Mouse (Mus musculus): Measurements from ENCODE around the gene Mgea5.

Mgea5 gene

DNA sequence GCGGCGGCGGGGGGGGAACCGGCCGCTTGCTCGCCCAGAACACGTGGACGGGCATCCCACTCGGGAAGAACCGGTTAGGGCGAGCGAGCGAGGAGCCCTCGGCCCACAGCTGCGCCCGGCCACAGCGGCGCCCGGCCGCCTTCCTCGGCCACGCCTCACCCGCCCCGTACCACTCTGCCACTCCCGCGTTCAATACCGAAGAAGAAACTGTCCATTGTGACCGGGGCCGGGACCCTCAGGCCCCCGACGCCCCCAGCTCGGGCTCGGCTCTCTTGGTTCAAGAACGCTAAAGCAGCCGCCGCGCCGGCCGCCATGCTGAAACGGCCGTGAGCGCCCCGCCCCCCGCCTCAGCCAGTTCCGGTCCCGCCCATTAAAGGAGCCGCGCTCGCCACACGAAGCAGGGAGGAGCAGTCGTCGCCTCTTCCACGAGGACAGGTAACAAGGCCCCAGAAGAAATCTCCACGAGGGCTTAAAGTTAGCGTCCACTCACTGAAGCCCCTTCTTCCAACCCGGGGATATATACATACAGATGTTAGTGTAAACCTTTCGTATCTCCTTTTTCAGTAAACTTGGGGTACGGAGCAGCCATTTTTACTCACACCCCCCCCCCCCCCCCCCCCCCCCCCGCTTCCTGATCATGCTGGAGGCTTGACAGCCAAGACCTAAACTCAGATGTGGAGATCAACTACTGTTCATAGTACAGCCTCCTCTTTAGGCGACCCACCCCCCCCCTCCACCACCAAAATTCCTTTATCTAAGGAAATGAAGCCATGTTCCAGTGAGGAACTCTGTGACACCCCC, 34.2 kb downstream of the Mgea5 start, which contains the start of gene Npm3:
Npm3 (minus strand) TSS at position 349 of the 801 bp plus-strand sequence.
- peak; percentile 36; the same call in 1 of the 2 replicates for ATAC-seq (ENCODE audit: insufficient number of reproducible peaks, low FRiP score, low TSS enrichment)

DNA sequence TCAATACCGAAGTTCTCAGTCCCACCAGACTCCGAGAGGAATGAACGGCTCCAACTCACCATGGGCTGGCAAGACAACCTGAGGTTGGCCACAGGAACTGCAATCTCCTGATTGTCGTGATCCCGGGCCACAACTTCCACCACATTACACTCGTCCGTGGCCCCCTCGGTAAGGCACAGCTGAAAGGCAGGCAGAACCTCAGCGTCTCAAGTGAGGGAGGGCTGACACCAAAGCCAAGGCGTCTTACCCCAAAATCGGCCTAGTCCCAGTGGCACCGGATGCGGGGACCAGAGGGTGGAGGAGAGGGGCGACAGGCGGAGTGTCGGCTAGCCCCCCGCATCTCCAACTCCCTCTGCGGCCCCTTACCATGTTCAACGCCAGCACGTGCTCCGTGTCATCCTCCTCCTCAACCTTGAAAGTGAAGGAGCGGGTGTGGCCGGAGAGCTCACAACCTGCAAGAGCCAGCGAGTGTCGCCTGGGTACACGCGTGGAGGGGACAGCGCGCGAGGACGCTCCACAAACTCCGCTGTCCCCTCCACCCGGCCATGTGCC, 34.9 kb downstream of the Mgea5 start:
- ATAC-seq (ENCODE audit: insufficient number of reproducible peaks, low FRiP score, low TSS enrichment): no peak

GRCm38 (mm10) chr19:45748206-45748605, 35.4 kb downstream of the Mgea5 start:
- no peak for ATAC-seq (ENCODE audit: insufficient number of reproducible peaks, low FRiP score, low TSS enrichment)

DNA sequence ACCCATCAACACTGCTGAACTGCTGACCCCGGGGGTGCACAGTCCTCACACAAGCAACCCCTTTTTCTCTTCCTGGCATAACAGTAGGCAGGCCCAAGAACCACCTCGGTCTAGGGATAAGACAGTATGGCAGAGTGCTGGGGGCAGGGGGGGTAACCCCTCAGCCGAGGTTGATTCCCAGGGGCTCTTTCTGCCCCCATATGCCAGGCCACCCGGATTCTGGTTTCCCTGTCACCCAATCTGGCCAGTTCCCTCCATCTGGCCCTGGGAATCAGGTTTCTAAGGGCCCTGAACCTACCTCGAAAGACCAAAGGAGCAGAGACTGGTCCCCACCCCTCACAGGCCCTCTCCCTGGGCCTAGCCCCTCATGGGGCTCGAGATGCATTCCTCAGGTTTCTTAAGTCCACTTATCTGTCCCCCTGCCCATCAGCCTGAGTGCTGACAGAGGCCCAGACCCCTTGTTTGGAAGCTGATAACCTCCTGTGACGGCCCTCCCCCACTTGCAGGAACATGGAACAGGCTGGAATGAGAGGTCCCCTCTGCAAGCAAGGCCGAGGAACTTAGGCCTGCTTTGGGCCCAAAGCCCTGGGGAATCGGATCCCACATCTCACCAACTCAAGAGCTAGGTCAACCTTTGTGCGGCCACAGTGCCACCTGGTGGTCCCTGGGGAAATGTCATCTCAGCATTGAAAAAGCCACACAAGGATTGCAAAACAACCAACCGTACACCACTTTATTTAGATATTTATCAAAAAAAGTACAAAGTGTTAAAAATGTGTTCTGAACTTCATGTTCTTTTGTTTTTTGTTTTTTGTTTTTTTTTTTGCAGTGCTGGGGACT, 36.4 kb downstream of the Mgea5 start:
- ATAC-seq (ENCODE audit: insufficient number of reproducible peaks, low FRiP score, low TSS enrichment): no peak

DNA sequence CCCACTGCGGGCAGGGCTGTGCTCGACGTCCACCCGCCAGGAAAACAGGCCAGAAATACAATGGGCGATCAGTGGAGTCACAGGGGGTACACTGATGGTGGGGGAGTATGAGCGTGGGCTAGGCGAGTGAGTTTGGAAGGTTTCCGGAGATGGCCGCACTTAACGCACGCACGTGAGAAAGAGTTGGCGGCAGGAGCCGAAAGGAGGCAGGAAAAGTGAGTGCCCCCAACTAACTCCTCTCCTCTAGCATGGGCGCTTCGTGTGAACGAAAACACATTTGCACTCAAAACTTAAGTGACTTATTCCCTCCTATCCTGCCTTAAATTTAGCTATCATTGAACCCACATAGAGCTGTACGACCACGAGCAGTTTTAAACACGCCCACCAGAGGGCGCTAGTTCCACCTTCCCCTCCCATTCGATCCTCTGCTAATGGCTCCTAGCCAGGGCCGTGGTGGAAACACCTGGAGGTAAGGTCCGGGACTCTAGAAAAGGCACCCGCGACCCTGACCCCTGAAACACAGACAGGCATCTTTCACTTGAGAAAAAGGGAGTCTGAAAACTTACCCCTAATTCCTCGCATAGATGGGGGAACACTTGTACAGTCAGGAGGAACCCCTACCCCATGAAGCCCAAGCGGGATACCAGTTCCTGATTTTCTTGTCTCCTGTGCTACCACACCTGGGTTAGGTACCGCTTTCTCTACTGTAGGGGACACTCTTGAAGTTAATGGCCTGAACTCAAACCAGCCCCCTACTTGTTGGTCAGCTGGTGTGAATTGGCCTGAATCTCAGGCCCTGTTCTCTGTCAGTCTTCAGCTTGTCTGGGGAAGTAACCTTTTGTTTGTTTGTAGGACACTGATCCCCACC, 37.2 kb downstream of the Mgea5 start:
- no peak for ATAC-seq (ENCODE audit: insufficient number of reproducible peaks, low FRiP score, low TSS enrichment)

DNA sequence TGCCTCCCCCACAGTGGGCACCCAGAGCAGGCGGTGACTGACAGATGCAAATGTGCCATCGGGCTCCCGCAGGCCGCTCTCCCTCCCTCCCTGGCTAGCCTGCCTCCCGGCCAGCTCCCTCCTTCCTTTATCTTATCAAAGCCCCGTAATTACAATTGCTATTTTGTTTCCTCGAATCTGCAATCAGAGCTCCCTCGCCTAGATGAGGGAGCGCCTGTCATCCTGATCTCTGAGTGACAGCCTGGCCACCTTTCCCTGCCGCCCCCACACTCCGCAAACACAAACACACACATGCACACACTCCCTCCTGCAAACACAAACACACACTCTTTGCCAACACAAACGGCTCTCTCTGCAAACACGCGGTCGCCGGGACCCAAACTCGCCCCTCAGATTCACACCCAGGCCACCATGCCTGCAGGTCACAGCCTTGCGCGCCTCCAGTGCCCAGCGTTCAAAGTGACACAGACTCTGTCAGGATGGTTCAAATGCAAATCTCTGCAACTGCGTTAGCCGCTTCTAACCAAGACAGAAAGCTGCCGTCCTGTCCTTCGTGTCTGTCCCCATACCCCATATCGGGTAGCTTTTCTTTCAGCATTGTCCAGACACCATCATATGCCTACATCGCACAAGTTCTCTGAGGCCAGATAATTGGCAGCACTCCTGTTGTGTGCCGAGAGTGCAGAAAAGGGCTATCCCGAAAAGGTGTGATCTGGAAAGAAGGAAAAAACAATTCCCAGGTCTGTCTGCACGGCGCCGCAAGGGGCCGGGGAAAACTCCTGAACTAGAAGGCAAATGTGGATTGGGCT, 38.1 kb downstream of the Mgea5 start:
- no peak for ATAC-seq (ENCODE audit: insufficient number of reproducible peaks, low FRiP score, low TSS enrichment)

GRCm38 (mm10) chr19:45743619-45744018, 40.0 kb downstream of the Mgea5 start:
- ATAC-seq (ENCODE audit: insufficient number of reproducible peaks, low FRiP score, low TSS enrichment): no peak

GRCm38 (mm10) chr19:45742984-45743575, 40.6 kb downstream of the Mgea5 start:
- ATAC-seq (ENCODE audit: insufficient number of reproducible peaks, low FRiP score, low TSS enrichment): no peak

- ATAC-seq (ENCODE audit: insufficient number of reproducible peaks, low FRiP score, low TSS enrichment): no peak
These were observed 41.2 kb downstream of the Mgea5 start, which contains the start of gene Fgf8 for GRCm38 (mm10) chr19:45742218-45742983. Gene Fgf8, minus strand, starts transcription at chr19:45742915.

GRCm38 (mm10) chr19:45741431-45742217, 42.0 kb downstream of the Mgea5 start:
- no peak for ATAC-seq (ENCODE audit: insufficient number of reproducible peaks, low FRiP score, low TSS enrichment)

DNA sequence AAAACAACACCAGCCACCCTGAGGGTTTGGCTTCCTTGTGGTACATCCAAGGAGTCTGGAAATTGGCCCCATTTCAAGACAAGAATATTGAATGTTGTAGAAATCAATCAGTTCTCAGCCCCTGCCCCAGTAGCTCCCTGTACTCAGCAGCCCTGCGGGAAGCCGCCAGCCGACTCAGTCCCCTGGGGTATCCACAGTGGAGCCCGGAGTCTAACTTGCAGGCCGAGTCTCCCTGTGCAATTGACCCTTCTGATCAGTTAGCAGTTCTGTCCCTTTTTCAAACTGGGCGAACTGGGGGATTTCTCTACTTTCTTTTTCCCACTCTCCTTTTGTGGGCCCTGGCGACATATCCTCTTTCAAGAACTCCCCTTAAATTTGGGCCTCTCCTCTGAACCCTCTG, 42.8 kb downstream of the Mgea5 start:
- no peak for ATAC-seq (ENCODE audit: insufficient number of reproducible peaks, low FRiP score, low TSS enrichment)

- no peak for ATAC-seq (ENCODE audit: insufficient number of reproducible peaks, low FRiP score, low TSS enrichment)
These were observed 43.4 kb downstream of the Mgea5 start for GRCm38 (mm10) chr19:45740233-45740632.

DNA sequence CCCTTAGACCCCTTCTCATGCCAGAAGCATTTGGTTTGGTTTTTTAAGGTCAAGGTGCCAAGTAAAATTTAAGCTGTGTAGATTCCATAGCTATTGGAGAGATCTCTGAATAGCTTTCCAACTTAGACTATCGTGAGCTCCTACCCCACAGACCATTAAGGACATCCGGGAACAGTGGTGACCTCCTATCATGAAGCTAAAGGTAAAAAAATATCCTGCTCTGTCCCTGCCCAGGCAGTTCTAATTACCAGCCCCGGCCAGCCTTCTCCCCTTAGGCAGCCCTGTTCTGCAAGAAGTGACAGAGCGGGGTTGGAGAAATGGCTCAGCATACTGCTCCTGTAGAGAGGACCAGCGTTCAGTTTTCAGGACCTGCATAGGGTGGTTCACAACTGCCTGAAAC, 45.1 kb downstream of the Mgea5 start:
- no peak for ATAC-seq (ENCODE audit: insufficient number of reproducible peaks, low FRiP score, low TSS enrichment)

- ATAC-seq (ENCODE audit: insufficient number of reproducible peaks, low FRiP score, low TSS enrichment): no peak
These were observed 45.7 kb downstream of the Mgea5 start for GRCm38 (mm10) chr19:45737846-45738484.

DNA sequence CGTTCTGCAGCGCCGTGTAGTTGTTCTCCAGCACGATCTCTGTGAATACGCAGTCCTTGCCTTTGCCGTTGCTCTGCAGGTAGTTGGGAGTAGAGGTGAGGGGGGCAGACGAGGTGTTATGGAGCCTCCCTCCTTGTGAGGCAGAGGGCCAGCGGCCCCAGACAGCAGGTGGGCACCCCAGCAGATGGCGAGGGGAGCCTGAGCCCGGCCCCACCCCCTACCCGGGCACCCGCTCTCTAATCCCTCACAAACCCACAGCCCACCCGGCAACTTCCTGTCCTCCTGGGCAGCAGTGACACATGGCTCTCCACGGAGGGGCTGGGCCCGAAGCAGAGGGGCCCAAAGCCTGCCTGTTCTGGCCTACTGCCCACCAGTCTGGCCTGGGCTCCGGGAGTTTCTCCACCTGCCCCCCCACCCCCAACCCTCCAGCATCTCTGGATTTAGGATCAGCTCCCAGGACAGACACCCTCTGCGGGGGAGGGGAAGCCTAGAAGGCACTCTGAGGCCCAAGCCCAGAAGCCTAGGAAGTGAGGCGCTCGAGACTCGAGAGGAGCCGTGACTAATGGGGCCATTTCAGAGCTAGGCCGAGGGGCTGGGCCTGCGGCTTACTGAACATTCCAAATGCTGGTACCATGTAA, 46.3 kb downstream of the Mgea5 start:
- ATAC-seq (ENCODE audit: insufficient number of reproducible peaks, low FRiP score, low TSS enrichment): no peak

GRCm38 (mm10) chr19:45736855-45737207, 46.8 kb downstream of the Mgea5 start:
- no peak for ATAC-seq (ENCODE audit: insufficient number of reproducible peaks, low FRiP score, low TSS enrichment)

DNA sequence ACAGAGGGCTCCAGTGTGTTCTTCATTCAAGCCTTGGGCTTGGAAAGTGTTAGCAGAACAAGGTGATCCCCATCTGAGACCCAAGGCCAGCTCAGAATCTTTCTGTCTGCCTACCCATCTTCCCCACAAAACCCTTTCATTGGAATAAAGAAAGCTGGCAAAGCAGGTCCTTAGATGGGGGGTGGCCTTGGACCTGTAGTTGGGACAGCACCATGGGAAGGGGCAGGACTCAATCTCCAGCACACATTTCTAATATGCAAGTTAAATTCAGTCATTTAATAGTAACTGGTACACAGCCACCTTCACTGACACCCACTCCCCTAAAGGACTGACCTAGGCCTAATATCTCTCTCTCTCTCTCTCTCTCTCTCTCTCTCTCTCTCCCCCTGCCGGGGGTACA, 47.4 kb downstream of the Mgea5 start:
- no peak for ATAC-seq (ENCODE audit: insufficient number of reproducible peaks, low FRiP score, low TSS enrichment)
